Mouse (Mus musculus) MEL (cell line): ENCODE results near the gene Tnfrsf19. TPM values are rescaled to one million over a fixed set of nuclear protein-coding genes. Genes with fewer than 3 reads are reported as not detected.

Experiments
- DNase-seq: peaks from one replicate; pipeline ENCODE4 v3.0.0; 2011; ENCODE audit warnings: low read depth, low spot score
- H3K27ac ChIP-seq: 2 replicates; pipeline ENCODE4 v1.5.1; 2012; ENCODE audit warnings: low read depth, mild to moderate bottlenecking, control low read depth, low read length, moderate library complexity; ENCODE audit not compliant: control insufficient read depth
- H3K27me3 ChIP-seq, 2 experiments: fragments of 150-350 bp in 1 of 2; sonication (generic) in 1 of 2; 2 replicates each; pipeline ENCODE4 v1.6.1; 2012; ENCODE audit warnings: low read length in 2 of 2, mild to moderate bottlenecking in 2 of 2, improper control_type of control experiment in 1 of 2, moderate library complexity in 1 of 2; ENCODE audit not compliant: insufficient read depth in 2 of 2, control insufficient read depth in 1 of 2
- H3K36me3 ChIP-seq, 2 experiments: 2 replicates each; pipeline ENCODE4 v1.6.1; 2012 to 2014; ENCODE audit warnings: low read length in 2 of 2, improper control_type of control experiment in 1 of 2, inconsistent platforms in 1 of 2, mild to moderate bottlenecking in 1 of 2; ENCODE audit not compliant: insufficient read depth in 2 of 2, control insufficient read depth in 1 of 2
- H3K4me1 ChIP-seq, 2 experiments: fragments of 150-350 bp in 1 of 2; sonication (generic) in 1 of 2; 2 replicates each; pipeline ENCODE4 v1.6.1; 2012; ENCODE audit warnings: low read length in 2 of 2, improper control_type of control experiment in 1 of 2, mild to moderate bottlenecking in 1 of 2; ENCODE audit not compliant: insufficient read depth in 2 of 2, control insufficient read depth in 1 of 2
- H3K4me3 ChIP-seq, 2 experiments: fragments of 150-350 bp in 1 of 2; sonication (generic) in 1 of 2; 2 replicates each; pipeline ENCODE4 v1.5.1; 2012; ENCODE audit warnings: low read depth in 2 of 2, low read length in 2 of 2, mild to moderate bottlenecking in 2 of 2, moderate library complexity in 2 of 2, control low read depth in 1 of 2, improper control_type of control experiment in 1 of 2; ENCODE audit not compliant: control insufficient read depth in 1 of 2, insufficient read depth in 1 of 2
- H3K79me2 ChIP-seq: 2 replicates; pipeline ENCODE4 v1.6.1; 2012; ENCODE audit warnings: mild to moderate bottlenecking, low read length, moderate library complexity; ENCODE audit not compliant: control insufficient read depth, poor library complexity, insufficient read depth
- H3K9ac ChIP-seq: 2 replicates; pipeline ENCODE4 v1.6.1; 2012; ENCODE audit warnings: low read depth, mild to moderate bottlenecking, control low read depth, low read length, moderate library complexity; ENCODE audit not compliant: control insufficient read depth, poor library complexity, severe bottlenecking
- H3K9me3 ChIP-seq: fragments of 150-350 bp; sonication (generic); replicated peaks from 2 replicates; pipeline ENCODE4 v1.6.1; 2012; ENCODE audit warnings: mild to moderate bottlenecking, low read length, improper control_type of control experiment, moderate library complexity; ENCODE audit not compliant: insufficient read depth
- CHD1 ChIP-seq: IDR thresholded peaks from 2 replicates; pipeline ENCODE4 v1.6.1; 2012; ENCODE audit warnings: low read depth, mild to moderate bottlenecking, inconsistent platforms, low read length, improper control_type of control experiment
- CHD2 ChIP-seq: IDR thresholded peaks from 2 replicates; pipeline ENCODE4 v1.6.1; 2011; ENCODE audit warnings: low read length, improper control_type of control experiment
- CTCF ChIP-seq, 3 experiments: IDR thresholded peaks in 2 of 3; conservative IDR thresholded peaks in 1 of 3; 2 replicates each; pipeline ENCODE4 v1.5.1; 2011 to 2012; ENCODE audit warnings: low read length in 3 of 3, low read depth in 2 of 3, mild to moderate bottlenecking in 2 of 3, improper control_type of control experiment in 1 of 3, inconsistent platforms in 1 of 3, mixed read lengths in 1 of 3, moderate library complexity in 1 of 3; ENCODE audit not compliant: control insufficient read depth in 1 of 3, insufficient read depth in 1 of 3, poor library complexity in 1 of 3, severe bottlenecking in 1 of 3
- EP300 ChIP-seq, 2 experiments: IDR thresholded peaks; 2 replicates each; pipeline ENCODE4 v1.6.1; 2011; ENCODE audit warnings: improper control_type of control experiment in 2 of 2, low read length in 2 of 2, low read depth in 1 of 2, mild to moderate bottlenecking in 1 of 2
- GATA1 ChIP-seq: IDR thresholded peaks from 2 replicates; pipeline ENCODE4 v1.6.1; 2011; ENCODE audit warnings: low read depth, low read length, improper control_type of control experiment
- HCFC1 ChIP-seq: IDR thresholded peaks from 2 replicates; pipeline ENCODE4 v1.6.1; 2012; ENCODE audit warnings: low read depth, mild to moderate bottlenecking, inconsistent platforms, low read length, improper control_type of control experiment, moderate library complexity
- JUND ChIP-seq: IDR thresholded peaks from 2 replicates; pipeline ENCODE4 v1.6.1; 2011; ENCODE audit warnings: low read depth, mild to moderate bottlenecking, improper control_type of control experiment, low read length
- MAFK ChIP-seq: IDR thresholded peaks from 2 replicates; pipeline ENCODE4 v1.6.1; 2011; ENCODE audit warnings: low read depth, mild to moderate bottlenecking, low read length, improper control_type of control experiment, borderline replicate concordance
- MAZ ChIP-seq: IDR thresholded peaks from 2 replicates; pipeline ENCODE4 v1.6.1; 2012; ENCODE audit warnings: low read depth, mild to moderate bottlenecking, inconsistent platforms, low read length, improper control_type of control experiment
- MEF2A ChIP-seq: IDR thresholded peaks from 2 replicates; pipeline ENCODE4 v1.6.1; 2014; ENCODE audit warnings: low read depth, mild to moderate bottlenecking, inconsistent platforms, low read length, improper control_type of control experiment; ENCODE audit not compliant: poor library complexity, insufficient replicate concordance, severe bottlenecking; ENCODE audit errors: extremely low read depth
- MXI1 ChIP-seq: IDR thresholded peaks from 2 replicates; pipeline ENCODE4 v1.6.1; 2011; ENCODE audit warnings: mild to moderate bottlenecking, low read depth, low read length, improper control_type of control experiment
- MYC ChIP-seq: IDR thresholded peaks from 2 replicates; pipeline ENCODE4 v1.6.1; 2011; ENCODE audit warnings: low read depth, mild to moderate bottlenecking, low read length, improper control_type of control experiment, moderate library complexity
- NRF1 ChIP-seq: IDR thresholded peaks from 2 replicates; pipeline ENCODE4 v1.6.1; 2014; ENCODE audit warnings: low read depth, mild to moderate bottlenecking, inconsistent platforms, low read length, improper control_type of control experiment, moderate library complexity; ENCODE audit not compliant: poor library complexity, insufficient read depth, severe bottlenecking
- POLR2A ChIP-seq, 2 experiments: IDR thresholded peaks; 2 replicates each; pipeline ENCODE4 v1.6.1; 2011 to 2012; ENCODE audit warnings: low read length in 2 of 2, mild to moderate bottlenecking in 2 of 2, control low read depth in 1 of 2, improper control_type of control experiment in 1 of 2, low read depth in 1 of 2, moderate library complexity in 1 of 2; ENCODE audit not compliant: control insufficient read depth in 1 of 2, insufficient read depth in 1 of 2, poor library complexity in 1 of 2
- POLR2AphosphoS2 ChIP-seq: IDR thresholded peaks from 2 replicates; pipeline ENCODE4 v1.6.1; 2011; ENCODE audit warnings: low read length, improper control_type of control experiment
- TAL1 ChIP-seq: IDR thresholded peaks from 2 replicates; pipeline ENCODE4 v1.6.1; 2012; ENCODE audit warnings: mild to moderate bottlenecking, inconsistent platforms, low read length, moderate library complexity, mixed read lengths
- TBP ChIP-seq: IDR thresholded peaks from 2 replicates; pipeline ENCODE4 v1.8.0; 2011; ENCODE audit warnings: low read depth, low read length, improper control_type of control experiment
- TCF12 ChIP-seq: IDR thresholded peaks from 2 replicates; pipeline ENCODE4 v1.6.1; 2014; ENCODE audit warnings: low read depth, mild to moderate bottlenecking, inconsistent platforms, low read length, improper control_type of control experiment, moderate library complexity
- UBTF ChIP-seq: IDR thresholded peaks from 2 replicates; pipeline ENCODE4 v1.6.1; 2012; ENCODE audit warnings: low read depth, mild to moderate bottlenecking, inconsistent platforms, low read length, improper control_type of control experiment, moderate library complexity, borderline replicate concordance; ENCODE audit not compliant: insufficient read depth
- USF2 ChIP-seq, 2 experiments: IDR thresholded peaks; 2 replicates each; pipeline ENCODE4 v1.6.1; 2011 to 2012; ENCODE audit warnings: improper control_type of control experiment in 2 of 2, low read length in 2 of 2, borderline replicate concordance in 1 of 2, inconsistent platforms in 1 of 2, low read depth in 1 of 2, mild to moderate bottlenecking in 1 of 2; ENCODE audit not compliant: insufficient read depth in 1 of 2
- ZKSCAN1 ChIP-seq: IDR thresholded peaks from 2 replicates; pipeline ENCODE4 v1.6.1; 2012; ENCODE audit warnings: low read depth, mild to moderate bottlenecking, inconsistent platforms, low read length, improper control_type of control experiment, moderate library complexity
- ZMIZ1 ChIP-seq: IDR thresholded peaks from 2 replicates; pipeline ENCODE4 v1.6.1; 2012; ENCODE audit warnings: low read depth, mild to moderate bottlenecking, inconsistent platforms, low read length, improper control_type of control experiment, moderate library complexity
- ZNF384 ChIP-seq: IDR thresholded peaks from 2 replicates; pipeline ENCODE4 v1.6.1; 2012; ENCODE audit warnings: low read depth, mild to moderate bottlenecking, inconsistent platforms, low read length, improper control_type of control experiment
- polyA plus RNA-seq, 2 experiments: library from polyadenylated mRNA; stranded (reverse) in 1 of 2; unstranded in 1 of 2; fragments of >175 nt in 1 of 2; fragments of >200 nt in 1 of 2; gene quantifications; 2 replicates each; pipeline versions ENCODE4 v1.2.1 to v1.2.4; 2012; ENCODE audit warnings: low replicate concordance in 2 of 2, low read depth in 1 of 2; ENCODE audit not compliant: insufficient read length in 2 of 2, insufficient read depth in 1 of 2, missing spikeins in 1 of 2
- total RNA-seq: library from RNA; depleted of rRNA; stranded (reverse); fragments of 300-350 nt; gene quantifications from 2 replicates; pipeline ENCODE4 v1.2.3, GENCODE M21; 2012

The Tnfrsf19 gene
- total and polyA plus RNA-seq, 3 experiments: not detected

- Histone ChIP-seq H3K27ac (no peak overlapping the region), H3K9ac (no peak overlapping the region), H3K36me3 (no peaks in the 10 kb centered on the region), H3K79me2 (no peaks in the 10 kb centered on the region), H3K9me3 (no peaks in the 10 kb centered on the region), H3K4me3 (no peak overlapping the region), H3K27me3 (peaks cover 0 to 1% of the 10 kb centered on the region in 2 experiments; a peak in 1 of 4 replicates), H3K4me1 (no peaks in the 10 kb centered on the region)
- no peak for TF ChIP-seq CHD1
- TF ChIP-seq MAFK: no peak
- no peak for TF ChIP-seq TCF12
- no peak for TF ChIP-seq TBP
- no peak for TF ChIP-seq CTCF (IDR thresholded peaks at IDR 0.05 in 2 of 3, conservative IDR thresholded peaks at IDR 0.05 in 1 of 3; ENCODE audit: control insufficient read depth in 1 of 3, insufficient read depth in 1 of 3, low read depth in 2 of 3, low read length in 3 of 3, poor library complexity in 1 of 3, severe bottlenecking in 1 of 3)
- no peak for TF ChIP-seq ZNF384
- no peak for DNase-seq
Observed at GRCm38 (mm10) chr14:61056962-61057361, 10.7 kb upstream of the Tnfrsf19 start.

- Histone ChIP-seq H3K79me2 (no peaks in the 10 kb centered on the region), H3K9me3 (no peaks in the 10 kb centered on the region), H3K27me3 (no peaks in the 10 kb centered on the region; a peak in 2 of 4 replicates), H3K4me1 (no peaks in the 10 kb centered on the region), H3K4me3 (no peak overlapping the region), H3K27ac (no peak overlapping the region), H3K9ac (no peak overlapping the region), H3K36me3 (no peaks in the 10 kb centered on the region)
- no peak for DNase-seq
- TF ChIP-seq MEF2A: no peak
- TF ChIP-seq TAL1: no peak
- no peak for TF ChIP-seq EP300 (IDR thresholded peaks at IDR 0.05; ENCODE audit: low read depth in 1 of 2, low read length in 2 of 2)
- no peak for TF ChIP-seq CTCF (IDR thresholded peaks at IDR 0.05 in 2 of 3, conservative IDR thresholded peaks at IDR 0.05 in 1 of 3; ENCODE audit: control insufficient read depth in 1 of 3, insufficient read depth in 1 of 3, low read depth in 2 of 3, low read length in 3 of 3, poor library complexity in 1 of 3, severe bottlenecking in 1 of 3)
- TF ChIP-seq MAFK: no peak
- no peak for TF ChIP-seq USF2 (IDR thresholded peaks at IDR 0.05; ENCODE audit: borderline replicate concordance in 1 of 2, insufficient read depth in 1 of 2, low read depth in 1 of 2, low read length in 2 of 2)
- TF ChIP-seq HCFC1: no peak
- TF ChIP-seq JUND: no peak
- no peak for TF ChIP-seq TBP
- no peak for TF ChIP-seq MAZ
- TF ChIP-seq MXI1: no peak
- TF ChIP-seq CHD2: no peak
- TF ChIP-seq POLR2AphosphoS2: no peak
- TF ChIP-seq POLR2A (IDR thresholded peaks at IDR 0.05; ENCODE audit: control insufficient read depth in 1 of 2, insufficient read depth in 1 of 2, low read depth in 1 of 2, low read length in 2 of 2, poor library complexity in 1 of 2): no peak
- no peak for TF ChIP-seq ZMIZ1
- no peak for TF ChIP-seq ZKSCAN1
- no peak for TF ChIP-seq MYC
- TF ChIP-seq UBTF: no peak
- TF ChIP-seq GATA1: no peak
- no peak for TF ChIP-seq NRF1
Observed at GRCm38 (mm10) chr14:61056445-61056844, 10.2 kb upstream of the Tnfrsf19 start.
